Mouse (Mus musculus) ovary, postnatal 36 days (tissue): ENCODE results near the gene Sh3bp2.
"Not testable (repeated sequence)": the region's sequence is repeated elsewhere in the genome, so short reads cannot be mapped to it uniquely, and the experiment has no call there.

Source experiments
- DNase-seq: peaks from one replicate; pipeline ENCODE4 v3.0.0; 2022; ENCODE audit warnings: low spot score, mixed read lengths

Gene Sh3bp2

DNA sequence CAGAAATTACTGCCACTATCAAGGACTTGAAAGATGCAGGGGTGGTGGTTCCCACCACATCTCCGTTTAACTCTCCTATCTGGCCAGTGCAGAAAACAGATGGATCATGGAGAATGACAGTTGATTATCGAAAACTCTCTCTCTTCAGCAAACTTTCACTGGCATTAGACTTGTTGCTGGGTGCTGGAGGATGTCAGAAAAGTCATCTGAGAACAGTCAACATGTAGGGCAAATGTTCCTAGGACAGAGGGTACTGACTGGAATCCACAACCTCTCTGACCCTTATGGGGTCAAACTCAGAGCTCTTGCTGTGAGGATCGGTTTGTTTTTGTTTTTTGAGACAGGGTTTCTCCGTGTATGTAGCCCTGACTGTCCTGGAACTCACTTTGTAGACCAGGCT lies 46.9 kb downstream of the Sh3bp2 start:
- not testable (repeated sequence) for DNase-seq

GRCm38 (mm10) chr5:34573268-34574221 lies 47.9 kb downstream of the Sh3bp2 start, which contains the start of gene Add1:
Gene Add1, plus strand, starts transcription at chr5:34573664.
- peak; percentile 98 for DNase-seq

GRCm38 (mm10) chr5:34574721-34575120 lies 49.1 kb downstream of the Sh3bp2 start:
- no peak for DNase-seq

DNA sequence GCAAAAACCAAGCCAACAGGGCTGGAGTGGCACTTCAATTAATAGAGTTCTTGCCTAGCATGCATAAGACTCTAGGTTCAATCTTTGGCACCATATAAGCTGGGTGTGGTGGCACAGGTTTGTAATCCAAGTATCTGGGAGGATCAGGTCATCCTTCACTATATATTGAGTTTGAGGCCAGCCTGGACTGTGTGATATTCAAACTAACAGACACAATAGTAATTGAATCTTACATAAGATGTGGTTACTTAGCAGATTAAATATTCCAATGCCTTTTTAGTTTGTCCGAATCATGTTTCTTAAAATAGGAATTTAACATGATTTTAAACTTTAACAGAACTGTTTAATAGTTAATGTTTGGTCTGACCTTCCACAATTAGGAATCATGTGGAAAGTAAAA lies 50.6 kb downstream of the Sh3bp2 start:
- DNase-seq: no peak

- no peak for DNase-seq
These were observed 52.5 kb downstream of the Sh3bp2 start for GRCm38 (mm10) chr5:34578038-34578655.

DNA sequence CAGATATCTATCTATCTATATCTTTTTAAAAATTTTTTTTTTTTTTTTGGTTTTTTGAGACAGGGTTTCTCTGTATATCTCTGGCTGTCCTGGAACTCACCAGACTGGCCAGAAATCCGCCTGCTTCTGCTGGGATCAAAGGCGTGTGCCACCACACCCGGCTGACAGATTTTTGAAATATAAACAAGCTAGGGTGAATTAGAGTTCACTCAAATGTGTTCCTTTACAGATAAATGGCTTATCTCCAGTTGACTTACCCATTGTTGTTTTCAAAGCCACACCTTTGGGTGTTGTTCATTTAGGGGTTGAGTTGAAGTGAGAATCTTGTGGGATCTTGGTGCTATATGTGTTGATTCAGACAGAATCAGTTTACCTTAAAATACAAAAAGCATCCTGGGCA lies 53.7 kb downstream of the Sh3bp2 start:
- no peak for DNase-seq

DNA sequence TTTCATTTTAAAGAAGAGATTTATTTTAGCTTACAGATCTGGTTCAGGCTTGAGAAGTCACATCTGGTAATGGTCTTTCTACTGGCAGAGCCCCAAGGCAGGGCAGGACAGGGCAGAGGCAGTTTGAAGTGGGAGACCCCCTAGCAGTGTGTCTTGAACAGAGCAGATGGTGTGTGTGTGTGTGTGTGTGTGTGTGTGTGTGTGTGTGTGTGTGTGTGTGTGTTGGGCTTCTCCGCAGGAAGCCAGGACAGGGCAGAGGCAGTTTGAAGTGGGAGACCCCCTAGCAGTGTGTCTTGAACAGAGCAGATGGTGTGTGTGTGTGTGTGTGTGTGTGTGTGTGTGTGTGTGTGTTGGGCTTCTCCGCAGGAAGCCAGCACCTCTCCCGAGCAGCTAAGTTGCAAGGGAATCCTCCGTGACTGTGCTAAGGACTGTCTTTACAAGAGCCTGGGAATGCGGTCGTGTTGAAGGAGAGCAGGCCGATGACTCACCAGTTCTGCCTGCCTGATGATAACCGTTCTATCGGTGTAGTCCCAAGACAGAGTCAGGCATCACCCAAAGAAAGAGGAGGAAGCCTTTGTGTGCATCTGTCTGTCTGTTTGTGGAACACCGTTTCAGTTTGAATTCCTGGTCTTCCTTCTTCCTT lies 56.2 kb downstream of the Sh3bp2 start:
- peak; percentile 23 for DNase-seq

DNA sequence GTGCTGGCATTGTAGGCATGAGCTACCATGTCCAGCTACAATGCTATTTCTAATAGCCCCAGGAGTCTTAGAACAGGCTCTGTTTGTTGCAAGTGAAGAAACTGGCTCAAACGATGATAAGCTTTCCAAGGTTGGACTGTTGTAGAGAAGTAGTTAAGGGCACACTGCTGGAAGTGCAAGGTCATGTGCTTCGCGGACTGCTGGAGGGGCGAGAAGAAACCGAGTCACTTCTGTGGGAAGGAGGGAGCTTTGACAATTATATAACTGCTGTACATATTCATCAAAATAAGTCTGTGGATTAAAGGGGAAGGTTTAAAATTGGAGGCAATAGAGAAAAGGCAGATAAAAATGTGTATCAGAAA lies 56.7 kb downstream of the Sh3bp2 start:
- DNase-seq: no peak

DNA sequence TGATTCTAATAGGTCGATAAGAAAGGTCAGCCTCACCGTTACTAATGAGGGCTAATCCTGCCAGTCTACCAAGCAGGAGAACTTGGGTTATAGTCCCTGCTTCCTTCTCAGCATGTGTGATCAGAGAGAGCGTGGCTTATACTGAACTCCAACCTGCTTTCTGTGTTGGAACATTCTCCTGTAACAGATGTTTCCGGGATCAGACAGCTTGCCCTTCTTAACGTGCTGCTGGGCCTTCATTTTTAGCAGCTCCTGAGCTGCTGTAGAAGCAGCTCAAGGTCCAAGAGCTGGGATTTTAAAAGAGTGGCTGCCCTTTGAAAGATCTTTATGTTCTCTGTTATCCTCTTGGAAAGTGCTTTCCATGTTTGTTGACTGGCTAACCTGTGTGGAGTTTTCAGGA lies 59.6 kb downstream of the Sh3bp2 start:
- no peak for DNase-seq

DNA sequence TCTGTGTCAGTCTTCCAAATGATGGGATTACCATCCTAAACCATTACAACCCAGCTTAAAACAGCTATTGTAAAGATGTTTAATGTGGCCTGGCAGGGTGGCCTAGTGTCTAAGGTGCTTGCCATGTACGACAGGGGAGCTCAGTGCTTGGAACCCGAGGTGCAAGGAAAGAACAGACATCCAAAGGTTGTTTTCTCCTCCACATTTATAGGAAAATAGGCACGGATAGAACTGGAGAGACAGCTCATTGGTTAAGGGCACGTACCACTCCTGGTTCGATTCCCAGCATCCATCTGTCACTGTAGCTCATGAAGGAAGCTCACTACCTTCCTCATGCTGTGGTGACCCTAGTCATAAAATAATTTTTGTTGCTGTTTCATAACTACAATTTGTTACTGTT lies 62.2 kb downstream of the Sh3bp2 start:
- no peak for DNase-seq

DNA sequence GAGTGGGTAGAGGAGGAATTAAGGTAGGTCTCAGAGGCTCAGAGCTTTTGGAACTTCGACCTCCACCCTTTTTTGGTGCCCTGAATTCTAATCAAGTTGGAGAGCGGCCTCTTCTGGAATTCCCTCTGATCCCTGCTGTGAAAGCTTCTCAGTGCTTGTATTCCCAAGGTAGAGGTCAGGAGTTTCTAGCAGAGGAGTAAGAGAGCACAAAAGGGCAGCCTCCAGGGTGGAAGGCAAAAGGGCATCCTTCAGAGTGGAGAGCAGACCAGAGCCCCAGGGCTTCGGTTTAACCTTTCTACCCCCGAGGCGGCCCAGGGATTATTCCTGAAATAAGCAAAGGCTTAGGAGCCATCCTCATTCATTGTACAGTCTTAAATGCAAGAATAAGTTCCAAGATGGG lies 64.4 kb downstream of the Sh3bp2 start:
- DNase-seq: no peak

- DNase-seq: no peak
These were observed 65.1 kb downstream of the Sh3bp2 start for GRCm38 (mm10) chr5:34590702-34591101.

DNA sequence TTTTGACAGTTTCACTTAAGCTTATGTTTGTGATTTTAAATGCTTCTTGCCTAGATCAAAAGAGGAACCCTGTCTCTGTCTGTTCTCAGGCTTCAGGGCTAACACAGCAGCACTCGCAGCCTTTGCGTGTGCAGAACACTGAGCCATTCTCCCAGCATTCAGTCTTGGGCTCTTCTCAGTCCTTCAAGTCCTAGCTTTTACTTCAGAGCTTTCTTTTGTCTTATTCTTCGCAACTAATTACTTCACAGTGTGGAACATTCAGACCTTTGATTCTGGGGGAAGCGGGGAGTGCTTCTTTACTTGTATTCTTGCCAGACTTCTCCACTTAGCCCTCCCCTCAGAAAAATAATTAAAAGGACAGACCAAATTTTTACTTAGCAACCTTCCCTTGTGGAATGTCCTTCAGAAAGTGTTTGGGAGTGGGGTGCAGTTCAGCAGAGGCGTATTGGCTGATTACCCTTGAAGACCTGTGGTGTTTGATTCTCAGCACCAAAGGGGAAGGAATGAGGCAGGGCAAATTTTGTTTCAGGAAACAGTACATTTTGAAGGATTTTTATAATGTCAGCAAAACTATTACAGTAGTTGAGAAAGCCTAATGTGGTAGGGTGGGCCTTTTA lies 65.9 kb downstream of the Sh3bp2 start:
- no peak for DNase-seq

DNA sequence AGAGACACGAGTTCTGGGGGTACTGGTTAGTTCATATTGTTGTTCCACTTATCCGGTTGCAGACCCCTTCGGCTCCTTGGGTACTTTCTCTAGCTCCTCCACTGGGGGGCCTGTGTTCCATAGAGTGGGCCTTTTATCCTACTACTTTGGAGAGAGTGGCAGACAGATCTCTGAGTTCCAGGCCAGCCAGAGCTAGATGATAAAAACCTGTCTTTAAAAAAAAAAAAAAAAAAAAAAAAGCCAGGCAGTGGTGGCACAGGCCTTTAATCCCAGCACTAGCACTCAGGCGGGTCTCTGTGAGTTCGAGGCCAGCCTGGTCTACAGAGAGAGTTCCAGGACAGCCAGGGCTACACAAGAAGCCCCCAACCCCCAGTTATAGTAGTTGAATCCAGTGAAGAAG lies 66.6 kb downstream of the Sh3bp2 start:
- not testable (repeated sequence) for DNase-seq

DNA sequence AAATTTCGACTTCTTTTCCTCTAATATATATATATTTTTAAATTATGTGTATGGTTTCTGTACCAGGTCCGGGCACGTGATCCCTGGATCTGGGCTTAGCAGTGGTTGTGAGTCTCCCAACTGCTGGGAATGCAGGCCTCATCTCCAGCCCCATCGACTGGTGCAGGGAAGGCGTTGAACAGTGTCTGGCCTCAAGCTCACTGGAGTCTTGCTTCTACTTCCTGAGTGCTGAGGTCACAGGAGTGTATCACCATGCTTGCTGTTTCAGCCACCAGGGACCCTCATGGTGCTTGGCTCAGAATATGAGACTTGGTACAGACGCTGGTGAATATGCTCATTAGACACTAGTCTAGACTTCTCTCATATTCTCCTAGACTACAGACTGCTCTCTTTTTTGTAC lies 67.0 kb downstream of the Sh3bp2 start:
- DNase-seq: no peak

DNA sequence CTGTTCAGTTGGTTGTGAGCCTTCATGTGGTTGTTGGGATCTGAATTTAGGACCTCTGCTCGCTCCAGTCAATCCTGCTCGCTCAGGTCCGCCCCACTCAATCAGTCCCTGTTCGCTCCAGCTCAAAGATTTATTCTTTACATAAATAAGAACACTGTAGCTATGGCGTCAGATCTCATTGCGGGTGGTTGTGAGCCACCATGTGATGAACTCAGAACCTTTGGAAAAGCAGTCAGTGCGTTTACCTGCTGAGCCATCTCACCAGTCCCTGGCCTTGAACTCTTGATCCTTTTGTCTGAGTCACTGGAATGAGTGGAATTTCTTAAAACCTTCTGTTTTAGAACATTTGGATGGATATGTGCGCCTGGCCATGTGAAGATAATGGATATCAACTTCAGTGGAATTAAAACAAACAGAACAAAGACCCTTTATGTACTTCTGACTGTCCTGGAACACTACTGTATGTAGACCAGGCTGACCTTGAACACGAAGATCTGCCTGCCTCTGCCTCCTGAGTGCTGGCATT lies 67.6 kb downstream of the Sh3bp2 start:
- DNase-seq: no peak

GRCm38 (mm10) chr5:34604576-34604975 lies 78.9 kb downstream of the Sh3bp2 start:
- DNase-seq: no peak

- no peak for DNase-seq
These were observed 81.7 kb downstream of the Sh3bp2 start for GRCm38 (mm10) chr5:34607100-34607880.

GRCm38 (mm10) chr5:34608226-34608625 lies 82.6 kb downstream of the Sh3bp2 start:
- no peak for DNase-seq

- DNase-seq: no peak
These were observed 84.3 kb downstream of the Sh3bp2 start for GRCm38 (mm10) chr5:34609966-34610365.
